Mouse (Mus musculus): ENCODE data around the gene Stxbp2. TPM values are rescaled to one million over a fixed set of nuclear protein-coding genes. Genes with fewer than 3 reads are reported as not detected.

Stxbp2 gene
- total and polyA plus RNA-seq, 2 experiments: 33.6 to 78.2 TPM

DNA sequence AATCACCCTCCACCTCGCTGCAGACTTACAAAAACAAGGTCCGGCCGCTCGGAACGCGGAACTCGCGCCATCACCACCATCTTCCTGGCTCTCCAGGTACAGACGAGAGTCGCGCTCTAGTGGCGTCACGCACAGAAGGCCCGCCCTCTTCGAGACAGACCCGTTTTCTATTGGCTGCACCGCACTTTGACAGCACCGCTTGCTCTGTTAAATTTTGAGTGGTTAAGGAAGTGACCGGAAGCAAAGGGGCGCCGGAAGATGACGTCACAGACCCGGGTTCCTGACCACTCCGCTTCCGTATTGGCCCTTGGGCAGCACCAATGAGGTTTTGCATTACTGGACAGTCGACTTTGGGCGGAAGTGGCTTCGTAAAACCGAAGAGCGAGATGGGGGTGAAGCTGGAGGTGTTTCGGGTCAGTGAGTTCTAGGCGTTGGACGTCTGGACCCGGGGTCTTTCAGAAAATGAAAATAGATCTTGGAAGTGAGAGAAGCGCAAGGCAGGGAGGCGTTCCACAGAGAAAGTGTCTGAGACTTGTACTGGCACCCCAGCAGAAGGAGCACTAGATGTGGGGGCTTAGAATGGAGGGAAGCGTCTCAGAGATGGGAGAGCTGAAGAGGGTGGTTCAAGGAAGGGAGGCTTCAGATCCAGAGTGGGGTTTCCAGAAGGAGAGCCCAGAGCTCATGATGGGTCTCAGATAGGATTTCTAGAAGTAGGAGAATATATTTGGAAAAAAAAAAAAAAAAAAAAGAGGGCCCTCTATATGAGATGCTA is 9.4 kb upstream of the Stxbp2 start, which contains the start of the genes Xab2 and Pet100:
Gene Xab2, minus strand, starts transcription at position 118 of the 772 bp plus-strand sequence.
Gene Pet100, plus strand, starts transcription at position 350 of the 772 bp plus-strand sequence.
- H3K27ac ChIP-seq (replicated peaks; ENCODE audit: insufficient read depth, low read depth, low read length): no peak within 1 kb of the TSS
- TF ChIP-seq POLR2A (IDR thresholded peaks at IDR 0.05; ENCODE audit: extremely low read depth, insufficient read depth, low read length): peak; percentile 69; the same call in 1 of the 2 replicates
- no peak for TF ChIP-seq CTCF (IDR thresholded peaks at IDR 0.05; ENCODE audit: low read depth, low read length)
- peaks cover 4% of the 10 kb centered on the region; the same call in 1 of the 2 replicates for H3K79me2 ChIP-seq (ENCODE audit: control insufficient read depth, insufficient read depth, low read length)
- peak within 1 kb of the TSS; percentile 70 for H3K9ac ChIP-seq (ENCODE audit: low read depth, low read length)
- under 1% methylated on average over 37 of the region's 37 CpGs for WGBS
- H3K36me3 ChIP-seq (ENCODE audit: control insufficient read depth, insufficient read depth, low read length): peaks cover 8% of the 10 kb centered on the region
- H3K27me3 ChIP-seq (ENCODE audit: control insufficient read depth, insufficient read depth, low read length): no peaks in the 10 kb centered on the region
- no peaks in the 10 kb centered on the region; the same call in 1 of the 2 replicates for H3K4me1 ChIP-seq (ENCODE audit: control insufficient read depth, insufficient read depth, low read length)
- peak; percentile 98 for DNase-seq (ENCODE audit: extremely low read depth, low read depth, low spot score)
- peak within 1 kb of the TSS; percentile 71 for H3K4me3 ChIP-seq (ENCODE audit: insufficient read depth, low read depth, low read length)

- no peak for TF ChIP-seq CTCF (IDR thresholded peaks at IDR 0.05; ENCODE audit: low read depth, low read length)
- TF ChIP-seq POLR2A (IDR thresholded peaks at IDR 0.05; ENCODE audit: extremely low read depth, insufficient read depth, low read length): no peak
Measured at GRCm38 (mm10) chr8:3622119-3622518, 8.6 kb upstream of the Stxbp2 start.

DNA sequence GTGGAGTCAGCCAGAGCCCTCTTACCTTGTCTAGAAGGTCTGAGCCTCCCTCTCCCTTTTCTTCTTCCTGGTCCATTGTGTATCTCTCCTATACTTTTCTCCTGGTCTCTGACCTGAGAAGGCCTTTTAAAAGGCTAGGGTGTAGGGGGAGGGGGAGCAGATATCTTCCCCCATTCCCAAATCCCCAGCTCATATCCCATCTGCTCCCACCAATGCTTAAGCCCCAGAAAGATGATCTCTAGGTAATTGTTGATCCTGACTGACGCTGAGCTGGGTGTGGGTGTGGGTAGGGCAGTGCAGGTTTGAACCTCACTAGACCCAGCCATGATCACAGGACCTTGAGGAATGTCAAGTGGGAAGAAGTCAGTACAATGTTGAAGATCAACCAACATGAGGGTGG is 5.3 kb upstream of the Stxbp2 start, which contains the start of gene Pcp2:
Gene Pcp2, minus strand, starts transcription at position 101 of the 400 bp plus-strand sequence.
- H3K9ac ChIP-seq (ENCODE audit: low read depth, low read length): no peak within 1 kb of the TSS
- H3K4me1 ChIP-seq (ENCODE audit: control insufficient read depth, insufficient read depth, low read length): peaks cover under 1% of the 10 kb centered on the region
- 82% methylated on average over 1 of the region's 1 CpGs for WGBS
- H3K36me3 ChIP-seq (ENCODE audit: control insufficient read depth, insufficient read depth, low read length): no peaks in the 10 kb centered on the region
- DNase-seq (ENCODE audit: extremely low read depth, low read depth, low spot score): no peak
- H3K27me3 ChIP-seq (ENCODE audit: control insufficient read depth, insufficient read depth, low read length): no peaks in the 10 kb centered on the region
- no peak for TF ChIP-seq CTCF (IDR thresholded peaks at IDR 0.05; ENCODE audit: low read depth, low read length)
- TF ChIP-seq POLR2A (IDR thresholded peaks at IDR 0.05; ENCODE audit: extremely low read depth, insufficient read depth, low read length): no peak
- no peak within 1 kb of the TSS for H3K27ac ChIP-seq (replicated peaks; ENCODE audit: insufficient read depth, low read depth, low read length)
- H3K4me3 ChIP-seq (ENCODE audit: insufficient read depth, low read depth, low read length): no peak within 1 kb of the TSS
- H3K79me2 ChIP-seq (ENCODE audit: control insufficient read depth, insufficient read depth, low read length): peaks cover 4% of the 10 kb centered on the region; the same call in 1 of the 2 replicates

More at GRCm38 (mm10) chr8:3622119-3622518, 8.6 kb upstream of the Stxbp2 start:
- Histone ChIP-seq H3K4me3 (ENCODE audit: insufficient read depth, low read depth, low read length) (no peak overlapping the region), H3K27me3 (ENCODE audit: control insufficient read depth, insufficient read depth, low read length) (no peaks in the 10 kb centered on the region), H3K4me1 (ENCODE audit: control insufficient read depth, insufficient read depth, low read length) (no peaks in the 10 kb centered on the region; the same call in 1 of the 2 replicates), H3K9ac (ENCODE audit: low read depth, low read length) (no peak overlapping the region), H3K27ac (replicated peaks; ENCODE audit: insufficient read depth, low read depth, low read length) (no peak overlapping the region), H3K36me3 (ENCODE audit: control insufficient read depth, insufficient read depth, low read length) (peaks cover 3% of the 10 kb centered on the region; the same call in 1 of the 2 replicates), H3K79me2 (ENCODE audit: control insufficient read depth, insufficient read depth, low read length) (peaks cover 4% of the 10 kb centered on the region; the same call in 1 of the 2 replicates)
- no peak for DNase-seq (ENCODE audit: extremely low read depth, low read depth, low spot score)
- 58% methylated on average over 8 of the region's 8 CpGs for WGBS

DNA sequence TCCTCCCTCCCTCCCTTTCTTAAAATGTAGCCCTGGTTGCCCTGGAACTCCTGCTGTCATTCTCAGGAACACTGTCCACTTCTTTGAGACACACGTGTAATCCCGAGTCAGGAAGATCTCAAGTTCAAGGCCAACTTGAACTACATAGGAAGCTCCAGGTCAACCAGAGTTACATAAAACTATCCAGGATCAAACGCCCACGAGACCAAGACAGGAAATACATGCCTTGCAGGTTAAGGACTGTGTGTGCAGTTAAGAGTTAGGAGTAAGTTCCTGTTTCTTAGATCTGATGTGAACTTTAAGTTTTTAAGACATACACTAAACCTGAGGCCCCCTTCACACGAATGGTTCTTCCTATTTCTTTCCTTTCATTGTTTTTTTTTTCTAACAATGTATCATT is 3.8 kb upstream of the Stxbp2 start:
- Histone ChIP-seq H3K9ac (ENCODE audit: low read depth, low read length) (no peak overlapping the region), H3K36me3 (ENCODE audit: control insufficient read depth, insufficient read depth, low read length) (no peaks in the 10 kb centered on the region), H3K79me2 (ENCODE audit: control insufficient read depth, insufficient read depth, low read length) (no peaks in the 10 kb centered on the region), H3K4me1 (ENCODE audit: control insufficient read depth, insufficient read depth, low read length) (peaks cover 4% of the 10 kb centered on the region), H3K27ac (replicated peaks; ENCODE audit: insufficient read depth, low read depth, low read length) (no peak overlapping the region), H3K27me3 (ENCODE audit: control insufficient read depth, insufficient read depth, low read length) (no peaks in the 10 kb centered on the region), H3K4me3 (ENCODE audit: insufficient read depth, low read depth, low read length) (no peak overlapping the region)
- TF ChIP-seq CTCF (IDR thresholded peaks at IDR 0.05; ENCODE audit: low read depth, low read length): no peak
- TF ChIP-seq POLR2A (IDR thresholded peaks at IDR 0.05; ENCODE audit: extremely low read depth, insufficient read depth, low read length): no peak
- no peak for DNase-seq (ENCODE audit: extremely low read depth, low read depth, low spot score)
- 47% methylated on average over 5 of the region's 5 CpGs for WGBS

- no peak overlapping the region for H3K9ac ChIP-seq (ENCODE audit: low read depth, low read length)
- peak; percentile 47 for DNase-seq (ENCODE audit: extremely low read depth, low read depth, low spot score)
- peaks cover 4% of the 10 kb centered on the region for H3K4me1 ChIP-seq (ENCODE audit: control insufficient read depth, insufficient read depth, low read length)
- no peaks in the 10 kb centered on the region for H3K36me3 ChIP-seq (ENCODE audit: control insufficient read depth, insufficient read depth, low read length)
- TF ChIP-seq POLR2A (IDR thresholded peaks at IDR 0.05; ENCODE audit: extremely low read depth, insufficient read depth, low read length) (no peak), CTCF (IDR thresholded peaks at IDR 0.05; ENCODE audit: low read depth, low read length) (peak; percentile 27; the same call in 1 of the 2 replicates)
- H3K4me3 ChIP-seq (ENCODE audit: insufficient read depth, low read depth, low read length): no peak overlapping the region
- no peaks in the 10 kb centered on the region; the same call in 1 of the 2 replicates for H3K79me2 ChIP-seq (ENCODE audit: control insufficient read depth, insufficient read depth, low read length)
- WGBS: 30% methylated on average over 5 of the region's 5 CpGs
- H3K27me3 ChIP-seq (ENCODE audit: control insufficient read depth, insufficient read depth, low read length): no peaks in the 10 kb centered on the region
- H3K27ac ChIP-seq (replicated peaks; ENCODE audit: insufficient read depth, low read depth, low read length): no peak overlapping the region
Measured at GRCm38 (mm10) chr8:3628014-3628413, 2.7 kb upstream of the Stxbp2 start.

Measured in liver, adult 2 months (tissue).